Mouse (Mus musculus): Measurements from ENCODE around the gene Zfp605. TPM values are rescaled to one million over a fixed set of nuclear protein-coding genes. Genes with fewer than 3 reads are reported as not detected.

Zfp605 gene
- polyA plus RNA-seq, 1 experiment, result 0.80 TPM

- no peak for DNase-seq
- Histone ChIP-seq H3K27ac (ENCODE audit: control insufficient read depth, insufficient read depth, low read length) (no peak overlapping the region), H3K4me1 (replicated peaks; ENCODE audit: control insufficient read depth, insufficient read depth, low read length) (peaks cover 49% of the 10 kb centered on the region), H3K36me3 (ENCODE audit: control insufficient read depth, insufficient read depth, low read length) (peaks cover 3% of the 10 kb centered on the region; the same call in 1 of the 2 replicates), H3K4me3 (ENCODE audit: control insufficient read depth, insufficient read depth, low read length) (no peak overlapping the region), H3K27me3 (ENCODE audit: control insufficient read depth, insufficient read depth, low read length) (no peaks in the 10 kb centered on the region)
- WGBS, result 97% methylated on average over 13 of the region's 13 CpGs
- TF ChIP-seq CTCF (IDR thresholded peaks at IDR 0.05; ENCODE audit: borderline replicate concordance, control insufficient read depth, extremely low read depth, insufficient read depth, low read length, poor library complexity) (no peak), POLR2A (IDR thresholded peaks at IDR 0.05; ENCODE audit: control insufficient read depth, extremely low read depth, insufficient read depth, low read length, poor library complexity) (no peak)
Observed at GRCm38 (mm10) chr5:110102429-110102828, 7.5 kb upstream of the Zfp605 start.

GRCm38 (mm10) chr5:110102853-110103625, 6.9 kb upstream of the Zfp605 start:
- H3K27ac ChIP-seq (ENCODE audit: control insufficient read depth, insufficient read depth, low read length), result no peak overlapping the region
- H3K4me1 ChIP-seq (replicated peaks; ENCODE audit: control insufficient read depth, insufficient read depth, low read length), result peaks cover 49% of the 10 kb centered on the region
- H3K4me3 ChIP-seq (ENCODE audit: control insufficient read depth, insufficient read depth, low read length), result no peak overlapping the region
- no peak for DNase-seq
- H3K36me3 ChIP-seq (ENCODE audit: control insufficient read depth, insufficient read depth, low read length), result peaks cover 3% of the 10 kb centered on the region; the same call in 1 of the 2 replicates
- WGBS, result 95% methylated on average over 19 of the region's 19 CpGs
- TF ChIP-seq POLR2A (IDR thresholded peaks at IDR 0.05; ENCODE audit: control insufficient read depth, extremely low read depth, insufficient read depth, low read length, poor library complexity) (no peak), CTCF (IDR thresholded peaks at IDR 0.05; ENCODE audit: borderline replicate concordance, control insufficient read depth, extremely low read depth, insufficient read depth, low read length, poor library complexity) (no peak)
- H3K27me3 ChIP-seq (ENCODE audit: control insufficient read depth, insufficient read depth, low read length), result no peaks in the 10 kb centered on the region

GRCm38 (mm10) chr5:110103901-110104615, 5.8 kb upstream of the Zfp605 start:
- no peak overlapping the region for H3K27ac ChIP-seq (ENCODE audit: control insufficient read depth, insufficient read depth, low read length)
- peaks cover 3% of the 10 kb centered on the region; the same call in 1 of the 2 replicates for H3K36me3 ChIP-seq (ENCODE audit: control insufficient read depth, insufficient read depth, low read length)
- no peak for TF ChIP-seq CTCF (IDR thresholded peaks at IDR 0.05; ENCODE audit: borderline replicate concordance, control insufficient read depth, extremely low read depth, insufficient read depth, low read length, poor library complexity)
- no peak for TF ChIP-seq POLR2A (IDR thresholded peaks at IDR 0.05; ENCODE audit: control insufficient read depth, extremely low read depth, insufficient read depth, low read length, poor library complexity)
- WGBS, result 97% methylated on average over 27 of the region's 27 CpGs
- H3K27me3 ChIP-seq (ENCODE audit: control insufficient read depth, insufficient read depth, low read length), result no peaks in the 10 kb centered on the region
- peaks cover 43% of the 10 kb centered on the region for H3K4me1 ChIP-seq (replicated peaks; ENCODE audit: control insufficient read depth, insufficient read depth, low read length)
- no peak overlapping the region for H3K4me3 ChIP-seq (ENCODE audit: control insufficient read depth, insufficient read depth, low read length)
- DNase-seq, result no peak

- Histone ChIP-seq H3K4me3 (ENCODE audit: control insufficient read depth, insufficient read depth, low read length) (no peak overlapping the region), H3K4me1 (replicated peaks; ENCODE audit: control insufficient read depth, insufficient read depth, low read length) (peaks cover 36% of the 10 kb centered on the region), H3K27me3 (ENCODE audit: control insufficient read depth, insufficient read depth, low read length) (no peaks in the 10 kb centered on the region), H3K36me3 (ENCODE audit: control insufficient read depth, insufficient read depth, low read length) (peaks cover 3% of the 10 kb centered on the region; the same call in 1 of the 2 replicates), H3K27ac (ENCODE audit: control insufficient read depth, insufficient read depth, low read length) (no peak overlapping the region)
- no peak for DNase-seq
- TF ChIP-seq POLR2A (IDR thresholded peaks at IDR 0.05; ENCODE audit: control insufficient read depth, extremely low read depth, insufficient read depth, low read length, poor library complexity) (no peak), CTCF (IDR thresholded peaks at IDR 0.05; ENCODE audit: borderline replicate concordance, control insufficient read depth, extremely low read depth, insufficient read depth, low read length, poor library complexity) (no peak)
- 97% methylated on average over 36 of the region's 36 CpGs for WGBS
Observed at GRCm38 (mm10) chr5:110104616-110105380, 5.1 kb upstream of the Zfp605 start.

- TF ChIP-seq CTCF (IDR thresholded peaks at IDR 0.05; ENCODE audit: borderline replicate concordance, control insufficient read depth, extremely low read depth, insufficient read depth, low read length, poor library complexity), result no peak
- TF ChIP-seq POLR2A (IDR thresholded peaks at IDR 0.05; ENCODE audit: control insufficient read depth, extremely low read depth, insufficient read depth, low read length, poor library complexity), result no peak
- DNase-seq, result no peak
- peaks cover 23% of the 10 kb centered on the region for H3K4me1 ChIP-seq (replicated peaks; ENCODE audit: control insufficient read depth, insufficient read depth, low read length)
- WGBS, result 98% methylated on average over 26 of the region's 26 CpGs
- 0 out of 2 replicates have a peak overlapping the region, but pooled peaks have one; percentile 93 for H3K4me3 ChIP-seq (ENCODE audit: control insufficient read depth, insufficient read depth, low read length)
- H3K27me3 ChIP-seq (ENCODE audit: control insufficient read depth, insufficient read depth, low read length), result no peaks in the 10 kb centered on the region
- H3K36me3 ChIP-seq (ENCODE audit: control insufficient read depth, insufficient read depth, low read length), result peaks cover 3% of the 10 kb centered on the region; the same call in 1 of the 2 replicates
- H3K27ac ChIP-seq (ENCODE audit: control insufficient read depth, insufficient read depth, low read length), result no peak overlapping the region
Observed at GRCm38 (mm10) chr5:110106140-110106871, 3.6 kb upstream of the Zfp605 start.
